Mouse (Mus musculus) spleen, adult 2 months (tissue): ENCODE measurements at regions not wholly inside any gene's neighbourhood (a gene's known extent, or its start where the extent isn't known, plus 50 kb on each side); places are given as distances from the start of the nearest gene placed in this dataset.

Experiments used
- CTCF ChIP-seq: fragments of 200-500 bp; IDR thresholded peaks from 2 replicates; pipeline ENCODE4 v1.5.1; 2011; ENCODE audit warnings: mild to moderate bottlenecking, inconsistent platforms; ENCODE audit not compliant: insufficient read depth, insufficient read length, insufficient replicate concordance; ENCODE audit errors: extremely low read depth
- POLR2A ChIP-seq: fragments of 200-500 bp; IDR thresholded peaks from 2 replicates; pipeline ENCODE4 v1.6.1; 2011; ENCODE audit warnings: low read depth, low read length, inconsistent platforms

DNA sequence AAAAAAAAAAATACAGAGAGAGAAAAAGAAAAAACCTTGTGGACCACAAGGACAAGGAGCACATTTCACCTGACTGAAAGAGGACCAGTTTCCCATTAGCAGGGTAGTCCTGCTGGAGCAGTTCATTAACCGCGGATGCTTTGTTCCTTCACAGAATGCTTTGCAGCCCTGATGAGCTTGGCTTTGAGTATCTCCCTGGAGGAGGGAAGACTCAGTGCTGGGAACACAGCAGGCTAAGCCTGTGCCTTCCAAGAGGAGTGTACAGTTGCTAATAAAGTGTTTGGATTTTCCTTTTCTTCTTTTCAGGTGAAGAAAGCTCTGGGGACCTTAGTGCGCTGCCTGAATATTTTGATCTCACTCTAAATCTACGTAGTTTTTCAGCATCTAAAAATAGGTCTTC, 980.3 kb upstream of the Map3k7 start:
- TF ChIP-seq POLR2A (no peak), CTCF (no peak)
